Mouse (Mus musculus) hematopoietic stem cell, adult 5-6 weeks (primary cell): ENCODE measurements around the gene Fzr1. TPM values are rescaled to one million over a fixed set of nuclear protein-coding genes. Genes with fewer than 3 reads are reported as not detected.

Source experiments
- ATAC-seq, 2 experiments: fragments of 125-278 bp in 1 of 2; replicated peaks in 1 of 2; 2 replicates each; pipeline ENCODE4 v1.8.0; 2016 to 2017; ENCODE audit warnings: inconsistent platforms in 2 of 2, mild to moderate bottlenecking in 2 of 2, moderate number of reproducible peaks in 2 of 2, low read depth in 1 of 2, moderate TSS enrichment in 1 of 2; ENCODE audit not compliant: low FRiP score in 2 of 2, poor library complexity in 2 of 2, severe bottlenecking in 2 of 2, insufficient read depth in 1 of 2, low TSS enrichment in 1 of 2
- total RNA-seq: library from RNA; stranded (forward); fragments of 172-1452, 232-1000 nt; gene quantifications from 2 replicates; pipeline ENCODE4 v1.2.3, GENCODE M21; 2017

The Fzr1 gene
- total RNA-seq, result 11.6 and 17.2 TPM in 2 replicates

DNA sequence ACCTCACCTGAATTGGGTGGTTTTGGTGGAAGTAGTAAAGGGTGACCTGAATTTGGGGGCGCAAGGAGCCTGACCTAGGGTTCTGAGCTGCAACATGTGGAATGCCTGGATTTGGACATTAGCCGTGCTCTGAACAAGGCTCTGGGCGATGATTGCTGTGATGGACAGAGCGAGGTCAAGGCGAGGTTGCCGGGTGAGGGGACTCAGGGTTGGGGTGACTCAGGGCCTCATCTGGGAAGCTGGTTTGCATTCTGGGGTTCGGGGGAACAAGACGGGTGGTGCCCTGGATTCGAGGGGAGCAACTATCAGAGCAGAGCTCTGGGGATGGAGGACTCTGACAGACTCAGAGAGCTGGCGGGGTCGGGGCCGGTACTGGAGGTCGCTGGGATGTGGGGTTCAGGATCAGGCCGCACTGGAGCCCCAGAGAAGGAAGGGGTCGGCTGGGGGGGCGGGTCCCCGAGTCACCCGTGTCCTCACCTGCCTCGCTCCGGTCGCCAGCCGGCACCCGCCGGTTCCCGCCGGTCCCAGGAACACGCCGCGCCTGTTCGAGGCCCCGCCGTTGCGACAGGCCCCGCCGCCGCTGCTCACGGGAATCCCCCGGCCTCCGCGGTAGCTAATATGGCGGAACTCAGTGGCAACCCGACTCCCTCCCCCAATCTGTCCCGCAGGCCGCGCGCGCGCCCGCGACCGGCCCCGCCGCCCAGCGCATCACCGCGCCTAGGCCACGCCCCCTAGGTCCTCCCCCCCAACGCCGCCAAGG is at the start of gene Fzr1:
Fzr1 (minus strand) TSS at position 724 of the 760 bp plus-strand sequence.
- ATAC-seq, result no peak

DNA sequence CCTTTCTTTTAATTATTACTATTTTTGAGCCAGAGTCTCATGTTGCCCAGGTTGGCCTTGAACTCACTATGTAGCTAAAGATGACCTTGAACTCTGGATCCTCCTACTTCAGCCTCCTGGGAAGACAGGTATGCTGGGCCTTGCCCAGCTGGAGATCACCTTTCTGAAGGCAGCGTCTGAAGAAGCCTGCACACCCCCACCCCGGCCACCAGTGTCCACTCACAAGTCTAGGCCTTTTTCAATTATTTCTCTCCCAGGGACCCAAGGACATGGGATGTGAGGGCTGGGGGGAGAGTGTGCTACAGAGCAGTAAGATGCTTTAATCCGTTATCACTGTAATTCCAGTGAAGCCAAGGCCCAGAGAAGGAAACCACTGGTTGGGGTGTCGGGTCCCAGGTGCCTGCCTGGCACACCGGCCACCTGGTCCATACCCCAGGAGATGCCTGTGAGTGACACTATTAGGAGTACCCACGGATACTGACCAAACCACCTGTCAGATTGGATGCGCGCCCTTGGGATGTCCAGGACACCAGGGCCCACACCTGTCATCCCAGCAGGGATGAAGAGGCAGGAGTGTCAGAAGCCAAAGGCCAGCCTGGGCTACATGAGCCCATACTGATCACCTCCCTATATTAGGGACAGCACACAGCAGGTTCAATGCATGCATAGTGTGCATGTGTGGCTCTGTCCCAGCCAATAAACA is 49.6 kb upstream of the Fzr1 start:
- no peak for ATAC-seq

DNA sequence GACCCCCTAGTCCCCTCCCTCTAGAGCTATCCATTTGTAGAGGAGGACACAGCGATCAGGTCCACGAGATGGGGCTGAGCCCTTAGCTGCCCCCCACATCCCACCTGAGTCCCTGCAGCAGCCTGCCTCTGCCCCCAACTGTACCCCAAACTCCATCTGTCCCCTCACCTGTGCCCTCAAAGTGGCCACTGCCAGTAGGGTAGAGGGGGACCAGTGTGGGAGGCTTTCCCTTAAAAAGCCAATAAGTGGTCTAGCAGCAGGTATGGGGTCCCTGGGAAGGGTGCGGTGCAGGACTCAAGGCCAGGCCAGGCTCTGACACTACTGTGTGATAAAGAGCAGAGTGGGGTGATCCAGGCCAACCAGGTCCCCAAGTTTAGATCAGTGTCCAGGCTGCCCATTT is 49.0 kb upstream of the Fzr1 start:
- no peak for ATAC-seq

- no peak for ATAC-seq
Measured at GRCm38 (mm10) chr10:81426897-81427296, 48.6 kb upstream of the Fzr1 start.

DNA sequence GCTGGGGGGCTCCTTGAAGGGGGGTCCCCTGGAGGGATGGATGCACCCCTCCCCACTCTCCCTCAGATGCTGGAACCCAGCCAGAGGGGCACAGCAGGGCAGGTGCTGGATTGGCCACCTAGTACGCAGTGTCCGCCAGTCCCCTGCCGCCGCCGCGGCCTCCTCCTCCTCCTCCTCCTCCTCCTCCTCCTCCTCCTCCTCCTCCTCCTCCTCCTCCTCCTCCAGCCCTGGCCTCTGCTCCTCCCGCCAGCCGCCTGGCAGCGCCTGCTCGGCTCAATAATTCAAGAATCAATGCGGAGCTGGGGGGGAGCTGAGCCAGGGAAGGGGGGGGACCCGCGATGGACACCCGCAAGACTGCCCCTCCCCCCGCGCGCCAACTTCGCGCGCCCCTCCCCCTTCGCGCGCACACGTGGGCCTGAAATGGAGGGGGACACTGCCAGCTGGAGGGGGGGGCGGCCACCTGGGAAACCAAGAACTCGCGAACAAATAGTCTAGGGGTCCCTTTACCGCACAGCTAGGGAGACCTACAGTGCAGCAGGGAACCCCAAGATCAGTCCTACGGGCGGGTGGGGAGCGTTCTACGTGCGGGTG is 47.9 kb upstream of the Fzr1 start:
- ATAC-seq, result no peak

DNA sequence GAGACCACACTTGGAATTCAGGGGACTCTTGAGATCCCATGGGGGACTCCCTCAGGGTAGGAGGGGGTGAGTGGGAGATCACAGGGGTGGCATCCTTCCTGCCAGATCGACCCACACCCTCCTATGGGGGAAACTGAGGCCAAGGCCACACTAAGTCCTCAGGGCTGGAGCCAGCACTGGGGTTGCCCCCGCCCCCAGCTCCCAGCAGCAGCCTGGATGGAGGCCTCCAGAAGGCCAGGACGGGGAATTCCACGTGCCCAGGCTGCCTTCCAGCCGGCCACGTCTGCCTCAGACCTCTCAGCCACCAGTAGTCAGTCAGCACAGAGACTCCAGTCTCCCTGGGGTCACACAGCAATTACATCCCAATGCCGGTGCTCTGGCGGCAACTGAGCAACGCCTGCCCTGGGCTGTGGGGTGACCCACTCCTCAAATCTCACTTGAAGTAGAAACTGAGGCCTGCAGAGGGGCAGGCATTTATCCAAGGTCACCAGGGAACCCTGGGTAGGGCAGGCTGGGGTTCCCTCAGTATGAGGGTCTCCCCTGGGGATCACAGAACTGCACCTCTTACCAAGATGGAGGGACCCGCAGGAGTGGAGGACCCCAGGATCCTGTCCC is 47.0 kb upstream of the Fzr1 start:
- ATAC-seq, result no peak

- no peak for ATAC-seq
Measured at GRCm38 (mm10) chr10:81424246-81425051, 46.1 kb upstream of the Fzr1 start.

- ATAC-seq, result no peak
Measured at GRCm38 (mm10) chr10:81423476-81424245, 45.3 kb upstream of the Fzr1 start.

DNA sequence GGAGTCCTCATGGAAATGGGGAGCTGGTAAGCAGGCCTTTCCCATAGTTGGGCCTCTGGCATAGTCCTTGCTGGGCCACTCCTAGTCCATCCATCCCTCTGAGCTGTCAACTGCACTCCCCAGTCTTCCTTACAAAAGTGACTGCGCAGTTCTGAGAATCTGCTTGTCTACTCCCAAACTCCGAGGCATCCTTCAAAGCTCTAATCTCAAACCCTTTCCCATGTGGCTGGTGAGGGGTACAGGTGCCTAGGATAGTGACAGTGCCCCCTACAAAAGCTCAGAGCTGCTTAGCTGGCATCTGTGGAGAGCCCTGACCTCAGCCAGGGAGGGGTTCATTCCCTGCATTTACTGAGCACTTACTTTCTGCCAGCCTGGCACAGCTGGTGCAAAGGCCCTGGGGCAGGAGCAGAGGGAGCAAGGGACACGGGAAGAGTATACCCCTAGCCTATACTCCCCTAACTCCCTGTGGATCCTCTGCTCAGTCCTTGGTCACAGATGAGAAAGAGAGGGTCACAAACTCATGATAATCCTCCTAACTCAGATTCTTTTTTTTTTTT is 44.4 kb upstream of the Fzr1 start:
- ATAC-seq, result no peak

DNA sequence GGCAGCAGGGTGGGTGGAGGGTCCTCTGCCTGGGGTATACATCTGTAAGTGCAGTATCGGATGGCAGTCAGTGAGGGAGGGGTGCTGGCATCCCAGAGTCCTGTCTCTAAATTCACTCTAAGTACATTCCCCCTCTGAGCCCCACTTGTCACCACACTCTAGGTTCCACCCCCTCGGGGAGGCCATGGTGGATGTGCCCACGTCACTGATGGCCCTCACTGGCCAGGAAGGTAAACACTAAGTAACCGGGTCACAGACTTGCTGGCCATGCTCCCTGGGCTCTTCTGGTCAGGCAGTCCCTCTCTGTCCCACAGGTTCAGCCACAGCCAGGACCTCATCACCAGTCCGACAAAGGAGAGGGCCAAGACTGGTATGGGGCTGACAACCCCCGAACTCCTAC is 43.9 kb upstream of the Fzr1 start:
- no peak for ATAC-seq

- no peak for ATAC-seq
Measured at GRCm38 (mm10) chr10:81421797-81422100, 43.4 kb upstream of the Fzr1 start.

- no peak for ATAC-seq
Measured at GRCm38 (mm10) chr10:81421041-81421796, 42.9 kb upstream of the Fzr1 start.

DNA sequence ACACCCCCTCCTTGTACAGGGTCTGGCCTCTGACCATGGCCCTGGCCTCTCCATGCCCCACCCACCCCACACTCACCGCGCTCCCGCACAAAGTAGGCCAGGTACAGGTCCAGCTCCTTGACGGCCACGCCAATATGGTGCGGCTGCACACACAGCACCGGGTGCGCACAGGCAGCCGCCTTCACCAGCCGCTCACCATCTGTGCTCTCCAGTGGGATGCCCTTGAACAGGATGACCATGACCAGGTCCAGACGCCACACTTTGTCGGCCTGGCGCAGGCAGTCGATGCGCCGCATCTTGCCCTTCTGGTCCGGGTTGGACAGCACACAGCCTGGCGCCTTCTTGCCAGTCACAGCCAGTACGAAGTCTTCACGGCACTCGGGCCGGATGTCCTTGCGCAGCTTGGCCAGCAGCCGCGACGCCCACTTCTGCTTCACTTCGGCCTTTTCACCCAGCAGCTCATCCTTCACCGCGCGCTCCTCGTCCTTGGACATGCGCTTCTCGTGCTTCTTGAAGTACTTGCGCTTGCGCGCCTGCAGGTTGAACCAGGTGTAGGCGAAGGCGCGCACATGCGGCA is 42.0 kb upstream of the Fzr1 start:
- ATAC-seq, result no peak

DNA sequence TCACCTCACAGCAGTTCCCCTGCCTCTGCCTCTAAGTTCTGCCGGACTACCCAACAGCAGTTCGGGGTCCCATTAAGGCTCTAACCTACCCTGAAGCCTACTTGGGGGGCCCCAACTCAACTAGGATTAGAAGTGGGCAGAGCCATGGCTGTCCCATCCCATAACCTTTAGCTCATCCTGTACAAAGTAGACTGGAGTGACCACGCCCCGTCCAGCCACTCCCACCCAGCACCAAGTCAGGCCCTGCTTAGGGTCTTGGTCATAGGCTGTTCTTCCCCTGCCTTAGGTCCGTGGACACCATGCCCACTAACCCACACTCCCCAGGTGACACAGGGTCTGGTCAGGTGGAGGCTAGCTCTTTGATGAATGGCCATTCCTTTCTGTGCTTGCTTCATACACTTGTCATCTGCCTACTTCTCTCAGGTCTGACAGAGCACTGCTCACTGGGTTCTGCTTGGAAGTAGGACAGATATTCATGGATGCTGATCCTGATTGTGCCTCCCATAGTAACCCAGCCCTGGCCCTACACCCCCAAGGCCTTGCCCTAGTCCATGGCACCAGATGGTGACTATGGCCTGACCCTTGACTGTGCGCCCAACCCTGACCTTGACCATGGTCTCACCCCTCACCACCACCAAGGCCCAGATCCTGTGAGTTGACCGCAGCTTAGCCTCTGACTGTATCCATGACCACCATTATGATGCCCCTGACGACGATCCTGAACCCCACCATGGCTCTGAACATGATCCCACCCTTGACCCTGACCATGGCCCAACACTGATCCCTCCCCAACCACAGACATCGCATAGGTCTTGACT is 41.0 kb upstream of the Fzr1 start:
- ATAC-seq, result no peak
